Mouse (Mus musculus) right cerebral cortex, postnatal 10 days (tissue): ENCODE results near the gene Nyx.

Experiments used
- DNase-seq, 2 experiments: peaks; one replicate each; pipeline ENCODE4 v3.0.0; 2021; ENCODE audit warnings: low spot score in 2 of 2

The Nyx gene

DNA sequence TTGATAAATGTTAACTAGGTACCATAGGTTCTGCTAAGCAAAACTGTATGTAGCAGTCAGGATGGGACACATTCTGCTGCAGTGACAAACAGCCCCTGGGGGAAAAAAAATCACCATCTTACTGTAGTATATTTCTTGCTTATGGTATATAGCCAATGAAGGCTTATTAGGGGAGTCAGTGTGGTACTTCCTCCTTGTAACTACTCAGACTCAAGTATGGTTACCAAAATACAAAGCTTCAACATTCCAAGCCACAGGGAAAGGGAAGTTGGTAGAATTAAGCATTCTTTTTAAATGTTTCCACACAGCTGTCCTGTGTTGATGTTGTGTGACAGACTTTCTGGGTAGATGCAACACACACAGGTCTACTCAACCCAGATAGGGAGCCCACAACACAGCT, 27.0 kb downstream of the Nyx start:
- no peak for DNase-seq

DNA sequence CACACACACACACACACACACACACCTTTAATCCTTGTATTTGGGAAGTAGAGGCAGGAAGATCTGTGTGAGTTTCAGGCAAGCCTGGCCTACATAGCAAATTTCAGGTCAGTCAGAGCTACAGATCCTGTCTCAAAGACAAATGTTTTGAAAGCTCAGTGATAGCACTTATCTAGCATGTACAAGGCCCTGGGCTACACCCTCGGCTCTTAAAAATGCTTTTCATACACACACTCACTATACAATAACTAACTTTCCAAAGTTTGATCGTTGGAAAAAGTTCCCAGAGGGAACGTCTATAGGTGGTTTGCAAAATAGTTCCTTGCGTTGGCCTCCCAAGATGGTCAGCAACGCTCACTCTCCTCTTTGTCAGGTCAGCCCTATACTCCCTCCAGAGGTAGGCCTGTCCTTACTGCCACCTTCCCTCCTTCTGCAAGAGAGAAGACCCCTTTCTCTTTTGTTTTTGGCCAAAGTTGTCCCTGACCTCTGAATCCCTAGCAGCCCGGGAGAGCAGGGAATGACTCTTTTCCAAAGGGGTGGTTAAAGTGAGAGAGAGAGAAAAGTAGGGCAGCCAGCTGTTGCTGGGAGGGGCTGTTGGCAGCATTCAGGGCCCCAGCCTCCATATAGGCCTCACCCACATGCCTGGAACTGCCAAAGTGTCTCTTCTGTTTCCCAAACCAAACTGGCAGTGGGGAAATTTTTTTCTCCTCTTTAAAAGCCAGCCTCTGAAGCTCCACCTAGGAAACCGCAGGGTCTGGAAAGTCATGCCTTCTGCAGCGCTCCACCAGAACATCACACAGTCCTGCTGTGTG, 29.2 kb downstream of the Nyx start:
- DNase-seq: no peak

DNA sequence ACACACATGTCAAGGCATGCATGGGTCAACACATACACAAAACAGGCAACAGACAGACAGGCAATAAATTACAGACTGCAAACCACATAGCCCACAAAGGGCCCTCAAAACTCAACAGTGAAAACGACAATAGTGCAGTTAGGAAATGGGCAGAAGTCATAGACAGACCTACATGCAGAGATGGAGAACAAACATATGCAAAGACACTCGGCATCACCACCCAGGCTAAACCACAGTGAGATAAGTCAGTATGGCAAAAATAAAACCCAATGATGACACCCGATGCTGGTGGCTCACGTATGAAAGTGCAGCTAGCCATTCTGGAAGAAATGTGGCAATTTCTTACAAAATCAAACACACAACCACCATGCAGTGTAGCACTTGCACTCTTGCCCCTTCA, 34.4 kb downstream of the Nyx start:
- DNase-seq: no peak

DNA sequence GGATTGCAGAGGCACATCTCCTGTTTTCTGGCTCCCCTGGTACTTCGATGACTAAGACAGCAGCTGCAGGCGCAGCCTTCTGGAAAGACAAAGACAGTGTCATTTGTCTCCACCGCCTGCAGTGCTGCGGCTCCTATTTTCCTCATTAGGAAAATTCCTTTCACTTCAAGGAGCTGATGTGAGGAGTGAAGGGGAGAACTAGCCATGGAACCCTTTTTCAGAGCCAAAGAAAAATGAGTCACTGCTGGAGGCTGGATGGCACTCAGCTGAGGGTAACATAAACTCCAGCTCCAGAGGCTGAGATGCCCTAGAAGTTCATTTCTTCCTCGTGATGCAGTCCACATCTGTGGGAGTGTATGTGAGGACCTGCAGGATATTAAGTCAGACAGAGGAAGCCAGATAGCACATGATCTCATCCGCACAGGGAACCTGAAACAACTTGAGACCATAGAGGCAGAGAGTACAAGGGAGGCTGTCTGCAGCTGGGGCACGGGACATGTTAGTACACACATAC, 37.0 kb downstream of the Nyx start:
- DNase-seq: no peak

DNA sequence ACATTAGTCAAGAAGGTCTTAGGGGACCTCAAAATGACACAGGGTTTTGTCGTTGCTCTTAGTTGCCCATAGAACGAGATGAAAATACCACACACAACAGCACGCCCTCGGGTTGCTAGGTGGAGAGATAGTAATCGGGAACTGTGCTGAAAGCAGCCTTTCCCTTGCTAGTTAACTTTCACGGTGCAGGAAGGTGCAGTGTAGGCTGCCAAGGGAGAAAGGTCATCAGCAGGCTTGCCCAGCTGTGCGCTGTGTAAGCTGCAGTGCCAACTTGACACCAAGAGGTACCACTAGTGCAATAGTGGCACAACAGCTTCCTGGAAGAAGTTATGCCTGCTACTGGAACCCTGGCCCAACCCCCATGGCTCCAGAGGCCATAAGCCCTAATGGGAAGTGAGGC, 38.5 kb downstream of the Nyx start:
- DNase-seq: no peak

DNA sequence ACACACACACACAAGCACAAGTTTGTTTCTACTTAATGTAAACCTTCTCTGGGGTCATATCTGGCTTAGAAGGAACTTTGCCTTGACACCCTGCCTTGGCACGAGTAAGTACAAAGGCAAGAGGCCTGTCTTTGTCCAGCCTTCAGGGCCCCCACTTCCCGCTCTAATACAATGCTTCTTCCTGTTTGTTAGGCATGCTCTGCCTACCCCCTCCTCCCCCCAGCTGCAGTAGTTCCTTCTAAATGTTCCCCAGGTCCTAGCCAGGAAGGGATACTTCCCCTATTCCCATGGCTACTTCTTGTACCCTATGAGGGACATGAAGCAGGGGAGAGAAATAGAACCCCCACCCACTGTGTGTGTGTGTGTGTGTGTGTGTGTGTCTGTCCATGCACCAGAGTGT, 40.5 kb downstream of the Nyx start:
- DNase-seq: no peak

DNA sequence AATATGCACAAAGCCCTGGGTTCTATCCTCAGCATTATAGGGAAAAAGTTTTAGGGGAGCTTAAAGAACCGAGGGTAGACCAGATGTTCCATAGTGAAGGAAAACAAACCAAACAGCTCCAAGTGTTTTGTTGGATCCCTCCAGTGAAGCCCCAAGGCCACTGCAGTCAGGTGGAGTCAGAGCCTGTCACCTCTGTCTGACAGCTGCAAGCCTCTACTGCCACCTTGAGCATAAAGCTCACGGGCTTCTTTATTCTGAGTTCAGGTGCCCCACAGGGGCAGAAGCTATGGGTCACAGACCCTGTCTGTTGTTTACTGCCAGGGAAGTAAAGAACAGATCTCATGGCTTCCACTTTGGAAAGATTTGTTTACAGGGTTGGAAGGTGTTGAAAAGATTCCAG, 47.2 kb downstream of the Nyx start:
- no peak for DNase-seq

DNA sequence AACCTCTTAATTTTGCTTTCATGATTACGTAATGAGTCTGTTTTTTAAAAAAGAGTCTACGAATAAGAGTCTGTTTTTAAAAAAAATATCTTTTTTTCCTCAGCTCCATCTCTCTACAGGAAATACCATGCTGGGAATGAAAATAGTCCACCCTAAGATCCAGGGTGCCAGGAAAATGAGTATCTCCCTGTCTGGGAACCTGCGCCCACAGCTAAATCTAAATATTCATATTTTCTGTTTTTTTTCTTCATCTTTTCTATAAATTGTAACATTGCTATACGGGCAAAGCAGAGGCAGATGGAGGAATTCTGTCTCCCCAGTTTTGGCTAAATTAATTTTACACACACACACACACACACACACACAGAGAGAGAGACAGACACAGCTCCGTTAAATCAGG, 48.0 kb downstream of the Nyx start:
- peak in 1 of 2 experiments; percentile 39 for DNase-seq

DNA sequence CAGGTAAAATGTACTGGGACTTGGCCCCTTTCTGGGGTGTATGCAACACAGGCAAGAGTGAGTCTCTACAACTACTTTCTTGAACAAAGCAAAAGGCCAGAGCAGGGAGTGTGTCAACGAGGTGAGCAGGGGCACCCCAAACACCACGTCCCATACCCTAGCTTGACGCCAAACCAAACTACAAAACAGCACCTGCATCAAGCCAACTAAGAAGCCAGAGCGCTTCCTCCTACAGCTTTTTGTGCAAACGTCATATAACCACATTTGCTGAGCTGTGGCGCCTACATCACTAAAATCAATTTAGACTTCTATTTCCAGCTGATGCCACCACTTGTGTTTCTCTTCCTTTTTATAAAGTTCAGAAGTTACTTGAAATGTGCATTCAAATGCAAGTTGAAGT, 50.5 kb downstream of the Nyx start:
- DNase-seq: no peak

DNA sequence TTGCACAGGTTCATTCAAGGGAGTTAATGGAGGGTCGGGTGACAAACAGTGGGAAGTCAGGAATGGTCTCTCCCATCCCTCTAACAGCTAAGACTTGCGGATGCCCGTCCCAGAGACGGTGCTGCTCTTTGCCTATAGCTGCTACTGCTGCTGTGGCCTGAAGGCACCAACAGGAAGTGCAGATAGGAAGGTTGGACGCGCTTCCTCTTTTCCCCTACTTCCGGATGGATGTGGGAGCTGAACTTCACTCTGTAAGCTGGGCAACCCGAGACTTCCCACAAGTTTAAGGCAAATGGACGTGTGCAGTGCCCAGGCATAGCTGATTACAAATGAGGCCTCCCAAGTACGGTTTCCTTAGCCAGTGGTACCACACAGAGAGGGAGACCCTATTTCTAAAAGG, 52.1 kb downstream of the Nyx start:
- DNase-seq: no peak

DNA sequence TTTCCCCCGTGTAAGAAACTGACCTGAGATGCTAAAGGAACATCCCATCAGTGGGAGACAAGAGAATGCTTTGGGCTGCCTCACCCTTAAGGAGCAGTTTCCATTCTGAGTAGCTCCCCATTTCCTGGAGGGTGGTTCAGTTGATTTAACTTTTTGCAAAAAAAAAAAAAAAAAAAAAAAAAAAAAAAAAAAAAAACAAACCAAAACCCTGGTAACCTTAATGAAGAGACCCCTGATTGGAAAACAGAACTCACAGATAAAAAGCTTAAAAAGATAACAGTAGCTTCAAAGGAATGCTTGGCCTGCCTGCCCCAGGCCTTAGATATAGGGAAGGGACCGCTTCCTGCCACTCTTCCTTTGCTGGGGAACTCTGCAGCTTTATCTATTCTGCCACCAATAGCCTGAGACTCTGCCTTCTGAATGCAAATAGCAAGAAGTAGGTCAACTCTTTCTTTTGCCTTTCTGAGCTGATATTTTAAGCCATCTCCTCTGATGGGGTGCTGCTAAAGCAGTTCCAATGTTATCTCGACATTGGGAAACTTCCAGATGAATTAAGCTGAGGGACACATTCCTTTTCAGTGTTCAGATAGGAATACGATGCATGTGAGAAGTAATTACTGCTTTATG, 53.0 kb downstream of the Nyx start:
- no peak for DNase-seq

DNA sequence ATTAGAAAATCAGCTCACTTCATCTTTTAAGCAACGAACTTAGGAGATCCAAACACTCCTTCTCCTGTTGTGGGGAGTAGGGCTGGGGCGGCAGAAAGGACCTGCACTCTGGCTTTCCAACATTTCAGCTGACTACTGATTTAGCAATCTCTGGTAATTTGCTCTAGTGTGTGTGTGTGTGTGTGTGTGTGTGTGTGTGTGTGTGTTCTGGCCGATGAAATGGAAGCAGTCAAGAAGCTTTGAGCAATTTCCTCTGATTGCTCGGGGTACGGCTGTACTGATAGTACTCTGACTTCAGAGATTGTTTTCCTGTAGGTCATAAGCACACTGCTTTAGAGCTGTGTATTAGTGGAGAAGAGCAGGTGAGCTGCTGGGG, 53.5 kb downstream of the Nyx start:
- peak in 1 of 2 experiments; percentile 33 for DNase-seq

DNA sequence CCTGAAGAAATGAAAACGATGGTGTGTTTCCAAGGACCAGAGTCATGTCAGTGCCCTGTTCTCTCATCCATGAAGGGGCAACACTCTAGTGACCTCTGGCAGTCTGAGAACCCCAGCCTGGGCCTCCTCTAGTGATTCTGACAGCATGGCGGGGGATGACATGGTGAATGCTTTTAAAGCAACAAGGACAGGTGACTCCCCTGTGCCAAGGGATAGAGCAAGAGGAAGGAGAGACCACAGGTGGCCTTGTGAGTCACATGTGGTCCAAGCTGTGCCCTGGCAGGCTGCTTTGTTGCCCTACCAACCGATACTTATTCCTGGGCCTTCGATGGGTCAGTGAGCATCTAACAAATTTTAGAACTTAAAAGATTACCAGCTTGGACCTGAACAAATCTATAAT, 54.7 kb downstream of the Nyx start:
- no peak for DNase-seq

DNA sequence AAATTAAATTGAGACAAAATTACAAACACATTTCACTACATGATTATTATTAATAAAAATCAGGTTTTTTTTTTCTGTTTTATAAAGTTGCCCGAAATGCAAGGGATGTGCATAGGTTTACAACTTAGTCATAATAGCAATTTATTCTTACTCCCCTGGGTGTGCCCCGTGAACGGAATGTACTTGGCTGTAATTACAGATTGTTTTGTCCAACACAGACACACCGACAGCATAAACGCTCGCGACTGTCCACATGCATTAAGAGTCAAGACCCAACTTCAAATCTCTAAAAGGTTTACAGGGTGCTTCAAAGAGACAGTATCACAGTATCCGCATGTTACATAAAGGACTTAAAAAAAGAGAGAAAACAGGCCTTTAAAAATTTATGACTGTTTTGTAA, 55.4 kb downstream of the Nyx start:
- DNase-seq: no peak
